Mouse (Mus musculus) intestine, embryonic 15.5 days (tissue): ENCODE results near the gene Nav2. TPM values are rescaled to one million over a fixed set of nuclear protein-coding genes. Genes with fewer than 3 reads are reported as not detected.

Experiments used
- ATAC-seq: fragments of 200-750 bp; cut with Nextera tagmentation; 2 replicates; pipeline ENCODE4 v1.8.0; 2017; ENCODE audit warnings: moderate TSS enrichment, moderate library complexity
- H3K27ac ChIP-seq: fragments of 300-500 bp; sonication (generic); 2 replicates; pipeline ENCODE4 v1.5.1; 2015; ENCODE audit warnings: mild to moderate bottlenecking, inconsistent platforms
- H3K27me3 ChIP-seq: fragments of 300-500 bp; sonication (generic); replicated peaks from 2 replicates; pipeline ENCODE4 v1.6.1; 2015; ENCODE audit warnings: inconsistent platforms
- H3K36me3 ChIP-seq: fragments of 300-500 bp; sonication (generic); 2 replicates; pipeline ENCODE4 v1.6.1; 2015; ENCODE audit warnings: inconsistent platforms
- H3K4me1 ChIP-seq: fragments of 300-500 bp; sonication (generic); replicated peaks from 2 replicates; pipeline ENCODE4 v1.6.1; 2015; ENCODE audit warnings: inconsistent platforms
- H3K4me2 ChIP-seq: fragments of 300-500 bp; sonication (generic); replicated peaks from 2 replicates; pipeline ENCODE4 v1.6.1; 2015; ENCODE audit warnings: mild to moderate bottlenecking, inconsistent platforms
- H3K4me3 ChIP-seq: fragments of 300-500 bp; sonication (generic); replicated peaks from 2 replicates; pipeline ENCODE4 v1.5.1; 2015; ENCODE audit warnings: inconsistent platforms
- H3K9ac ChIP-seq: fragments of 300-500 bp; sonication (generic); 2 replicates; pipeline ENCODE4 v1.6.1; 2015; ENCODE audit warnings: inconsistent platforms
- H3K9me3 ChIP-seq: fragments of 300-500 bp; sonication (generic); 2 replicates; pipeline ENCODE4 v1.6.1; 2016; ENCODE audit warnings: inconsistent platforms
- WGBS: fragments of 180-500 bp; shearing (Covaris S2); methylation state at CpG from one replicate; pipeline ENCODE4 v1.1.7; 2015; 5-methylcytosine and 5-hydroxymethylcytosine counted together
- polyA plus RNA-seq: library from polyadenylated mRNA; unstranded; fragments of >200 nt; fragmentation: Nextera tagmentation; extraction: Ambion mirVana; gene quantifications from 2 replicates; pipeline ENCODE4 v1.2.1, GENCODE M21; 2015

Nav2 gene
- polyA plus RNA-seq, 1 experiment from 2014 or later, result 17.7 TPM

DNA sequence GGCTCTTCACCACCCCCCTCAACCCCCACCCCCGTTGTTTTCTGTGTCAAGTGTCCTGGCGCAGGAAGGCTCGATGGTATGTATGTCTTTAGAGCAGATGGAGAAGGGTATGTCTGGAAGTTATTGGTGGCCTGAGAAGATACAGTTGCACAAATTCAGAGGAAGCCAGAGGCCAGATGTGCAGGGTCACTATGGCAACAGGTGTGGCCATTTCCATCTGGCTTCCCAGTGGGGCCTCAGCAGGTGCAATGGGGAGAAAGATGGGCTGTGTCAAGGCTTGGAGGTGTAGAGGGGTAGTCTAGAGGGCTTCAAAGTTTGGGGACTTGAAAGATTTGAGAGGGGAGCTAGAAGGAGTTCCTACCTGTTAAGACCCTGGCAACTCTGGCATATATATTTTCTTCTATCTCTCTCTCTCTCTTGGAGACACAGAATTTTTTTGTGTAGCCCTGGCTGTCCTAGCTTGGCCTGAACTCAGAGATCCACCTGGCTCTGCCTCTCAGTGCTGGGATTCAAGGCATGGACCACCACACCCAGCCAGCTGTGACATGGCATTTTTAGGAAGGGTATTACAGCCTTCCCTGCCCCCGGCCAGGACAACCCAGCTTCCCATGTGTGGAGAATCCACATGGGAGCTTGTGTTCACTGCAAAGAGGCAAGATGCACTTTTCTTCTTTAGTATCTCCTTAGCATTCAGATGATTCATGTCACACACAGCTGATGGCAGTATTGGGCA is 435.4 kb downstream of the Nav2 start:
- Histone ChIP-seq H3K4me2 (no peak overlapping the region), H3K9me3 (no peaks in the 10 kb centered on the region), H3K4me3 (no peak overlapping the region), H3K27ac (no peak overlapping the region), H3K36me3 (no peaks in the 10 kb centered on the region), H3K27me3 (no peaks in the 10 kb centered on the region), H3K9ac (no peak overlapping the region), H3K4me1 (peaks cover 18% of the 10 kb centered on the region)
- 57% methylated on average over 4 of the region's 4 CpGs for WGBS
- ATAC-seq, result no peak

DNA sequence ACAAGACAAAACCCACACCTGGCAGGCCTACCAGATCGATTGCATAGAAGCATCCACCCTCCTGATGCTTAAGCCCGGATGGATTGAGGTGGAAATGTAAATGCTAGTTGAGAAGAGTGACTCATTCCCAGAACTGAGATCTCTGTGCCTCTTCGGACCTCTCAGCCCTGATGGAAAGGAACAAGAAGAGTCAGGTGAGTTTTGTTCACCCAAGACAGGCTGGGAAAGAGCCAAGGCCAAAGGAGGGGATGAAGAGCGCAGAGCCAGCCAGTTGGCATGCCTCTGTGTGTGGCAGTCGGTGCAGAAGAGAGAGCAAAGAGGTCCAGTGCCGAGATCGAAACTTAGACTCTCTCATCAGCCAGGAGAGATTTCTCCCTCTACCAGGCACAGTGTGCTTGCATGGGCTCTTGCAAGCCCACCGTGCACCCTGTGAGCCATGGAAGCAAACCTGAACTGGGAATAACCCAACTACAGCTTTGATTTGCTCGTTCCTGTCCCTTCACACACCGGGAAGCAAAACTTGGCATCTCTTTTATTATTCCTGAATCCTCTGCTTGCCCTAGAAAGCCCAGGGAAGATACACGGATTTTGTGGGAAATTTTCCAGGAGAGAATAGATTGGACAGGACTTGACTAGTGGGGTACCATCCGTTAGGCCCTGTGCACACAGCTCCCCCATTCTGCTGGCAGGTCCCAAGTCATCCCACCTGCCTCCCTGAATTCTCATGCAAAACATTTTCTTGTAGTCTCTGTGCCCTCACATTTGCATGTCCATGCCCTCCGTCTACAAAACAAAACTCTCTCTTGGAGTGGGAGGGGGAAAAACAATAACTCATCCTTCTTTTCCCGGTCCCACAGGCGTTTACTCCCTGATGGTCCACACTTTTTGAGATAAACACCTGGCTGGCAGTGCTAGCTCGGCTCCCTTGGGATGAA is 439.1 kb downstream of the Nav2 start:
- no peak overlapping the region for H3K9ac ChIP-seq
- no peaks in the 10 kb centered on the region for H3K36me3 ChIP-seq
- no peak for ATAC-seq
- WGBS, result 56% methylated on average over 16 of the region's 16 CpGs
- H3K27ac ChIP-seq, result no peak overlapping the region
- no peaks in the 10 kb centered on the region for H3K9me3 ChIP-seq
- H3K27me3 ChIP-seq, result no peaks in the 10 kb centered on the region
- H3K4me3 ChIP-seq, result no peak overlapping the region
- H3K4me1 ChIP-seq, result peaks cover 12% of the 10 kb centered on the region
- no peak overlapping the region for H3K4me2 ChIP-seq

DNA sequence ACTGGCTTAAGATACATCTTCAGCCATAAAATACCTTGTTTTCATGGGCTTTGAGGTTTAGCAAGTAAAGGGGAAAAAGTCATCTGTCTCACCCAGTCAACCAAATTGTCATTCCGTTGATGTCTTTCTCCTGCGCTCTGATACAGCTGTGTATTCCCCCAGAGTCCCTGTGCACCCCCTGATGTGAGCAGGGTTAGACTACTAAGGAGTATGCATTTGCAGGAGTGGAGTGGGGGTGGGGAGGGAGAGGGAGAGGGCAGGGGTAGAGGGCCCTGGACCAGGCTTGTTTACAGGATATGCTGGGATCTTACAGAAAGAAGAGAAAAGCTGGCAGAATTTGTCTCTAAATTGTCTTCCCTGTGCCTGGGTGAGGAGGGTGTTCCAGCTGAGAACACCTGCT is 440.1 kb downstream of the Nav2 start:
- 41% methylated on average over 2 of the region's 2 CpGs for WGBS

GRCm38 (mm10) chr7:49350321-49351007 is 441.9 kb downstream of the Nav2 start:
- no peak overlapping the region for H3K4me2 ChIP-seq
- no peaks in the 10 kb centered on the region for H3K36me3 ChIP-seq
- H3K27me3 ChIP-seq, result no peaks in the 10 kb centered on the region
- no peaks in the 10 kb centered on the region for H3K4me1 ChIP-seq
- no peak overlapping the region for H3K4me3 ChIP-seq
- no peak overlapping the region for H3K9ac ChIP-seq
- H3K9me3 ChIP-seq, result no peaks in the 10 kb centered on the region
- 75% methylated on average over 8 of the region's 8 CpGs for WGBS
- ATAC-seq, result no peak
- no peak overlapping the region for H3K27ac ChIP-seq

More for the DNA sequence above, 440.1 kb downstream of the Nav2 start:
- Histone ChIP-seq H3K27ac (no peak overlapping the region), H3K4me1 (0 out of 2 replicates have a peak, but pooled peaks cover 3% of the 10 kb centered on the region), H3K9ac (no peak overlapping the region), H3K36me3 (no peaks in the 10 kb centered on the region), H3K4me3 (no peak overlapping the region), H3K9me3 (no peaks in the 10 kb centered on the region), H3K27me3 (no peaks in the 10 kb centered on the region), H3K4me2 (no peak overlapping the region)
- no peak for ATAC-seq

- Histone ChIP-seq H3K9me3 (no peaks in the 10 kb centered on the region), H3K4me2 (no peak overlapping the region), H3K4me3 (no peak overlapping the region), H3K27me3 (no peaks in the 10 kb centered on the region), H3K9ac (no peak overlapping the region), H3K36me3 (no peaks in the 10 kb centered on the region), H3K27ac (no peak overlapping the region), H3K4me1 (no peaks in the 10 kb centered on the region)
- 61% methylated on average over 11 of the region's 11 CpGs for WGBS
- peak; percentile 37; the same call in 1 of the 2 replicates for ATAC-seq
Observed at GRCm38 (mm10) chr7:49351596-49352258, 443.2 kb downstream of the Nav2 start.

DNA sequence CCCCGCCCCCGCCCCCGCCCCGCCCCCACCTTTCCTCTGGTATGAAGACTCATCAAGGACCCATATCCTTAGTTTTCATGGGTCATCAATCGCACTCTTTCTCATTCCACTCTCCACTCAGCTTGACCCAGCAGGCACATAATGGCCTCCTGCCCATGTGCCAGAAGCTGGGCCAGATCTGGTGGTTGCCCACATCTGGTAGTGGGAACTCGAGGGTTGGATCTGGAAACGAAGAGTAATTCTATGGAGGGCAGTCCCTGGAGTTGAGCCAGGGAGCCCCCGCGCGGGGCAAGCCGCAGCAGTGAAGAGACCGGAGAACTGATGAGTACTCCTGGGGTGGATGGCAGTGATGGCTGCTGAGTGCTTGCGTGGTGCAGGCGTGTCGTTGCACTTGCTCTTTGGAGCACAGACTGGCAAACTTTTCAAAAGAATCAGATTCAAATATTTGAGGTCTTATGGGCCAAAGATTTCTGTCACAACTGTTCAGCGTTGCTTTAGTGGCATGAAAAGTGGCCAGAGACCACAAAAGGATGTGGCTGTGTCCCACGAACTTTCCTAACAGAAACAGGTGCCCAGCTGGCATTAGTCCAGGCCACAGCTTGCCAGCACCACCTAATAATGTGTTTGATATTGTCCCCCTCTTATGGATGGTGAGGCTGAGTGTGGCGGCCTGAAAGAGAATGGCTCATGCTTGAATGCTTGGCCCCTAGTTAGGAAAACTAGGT is 449.1 kb downstream of the Nav2 start:
- no peak for ATAC-seq
- Histone ChIP-seq H3K4me3 (no peak overlapping the region), H3K4me1 (no peaks in the 10 kb centered on the region), H3K9ac (no peak overlapping the region), H3K9me3 (no peaks in the 10 kb centered on the region), H3K4me2 (no peak overlapping the region), H3K27me3 (no peaks in the 10 kb centered on the region), H3K27ac (no peak overlapping the region), H3K36me3 (no peaks in the 10 kb centered on the region)
- WGBS, result 89% methylated on average over 18 of the region's 18 CpGs

- WGBS, result 85% methylated on average over 3 of the region's 3 CpGs
- no peak overlapping the region for H3K9ac ChIP-seq
- no peak overlapping the region for H3K27ac ChIP-seq
- H3K4me1 ChIP-seq, result no peaks in the 10 kb centered on the region
- H3K36me3 ChIP-seq, result no peaks in the 10 kb centered on the region
- no peak overlapping the region for H3K4me2 ChIP-seq
- no peak overlapping the region for H3K4me3 ChIP-seq
- no peaks in the 10 kb centered on the region for H3K9me3 ChIP-seq
- ATAC-seq, result no peak
- no peaks in the 10 kb centered on the region for H3K27me3 ChIP-seq
Observed at GRCm38 (mm10) chr7:49359120-49359519, 450.6 kb downstream of the Nav2 start.

DNA sequence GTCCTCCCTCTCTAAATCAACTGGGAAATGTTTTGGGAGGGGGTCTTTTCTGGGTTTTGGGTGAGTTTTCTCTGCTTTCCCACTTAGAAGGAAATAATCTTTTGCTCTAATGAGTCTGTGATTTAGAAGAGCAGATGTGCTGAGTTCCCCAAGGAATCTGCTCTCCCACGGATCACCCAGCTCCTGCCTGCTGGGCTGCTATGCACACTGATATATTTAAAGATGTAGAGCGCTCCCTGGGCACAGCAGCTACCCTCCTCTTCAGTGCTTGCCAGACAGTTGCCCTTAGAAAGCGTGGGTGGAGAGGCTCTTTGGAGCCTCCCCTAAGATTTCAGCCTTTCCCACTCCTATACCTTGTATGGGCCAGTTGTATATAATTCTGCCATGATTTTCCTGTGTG is 452.1 kb downstream of the Nav2 start:
- WGBS, result 64% methylated on average over 3 of the region's 3 CpGs
- ATAC-seq, result no peak
- H3K4me2 ChIP-seq, result no peak overlapping the region

DNA sequence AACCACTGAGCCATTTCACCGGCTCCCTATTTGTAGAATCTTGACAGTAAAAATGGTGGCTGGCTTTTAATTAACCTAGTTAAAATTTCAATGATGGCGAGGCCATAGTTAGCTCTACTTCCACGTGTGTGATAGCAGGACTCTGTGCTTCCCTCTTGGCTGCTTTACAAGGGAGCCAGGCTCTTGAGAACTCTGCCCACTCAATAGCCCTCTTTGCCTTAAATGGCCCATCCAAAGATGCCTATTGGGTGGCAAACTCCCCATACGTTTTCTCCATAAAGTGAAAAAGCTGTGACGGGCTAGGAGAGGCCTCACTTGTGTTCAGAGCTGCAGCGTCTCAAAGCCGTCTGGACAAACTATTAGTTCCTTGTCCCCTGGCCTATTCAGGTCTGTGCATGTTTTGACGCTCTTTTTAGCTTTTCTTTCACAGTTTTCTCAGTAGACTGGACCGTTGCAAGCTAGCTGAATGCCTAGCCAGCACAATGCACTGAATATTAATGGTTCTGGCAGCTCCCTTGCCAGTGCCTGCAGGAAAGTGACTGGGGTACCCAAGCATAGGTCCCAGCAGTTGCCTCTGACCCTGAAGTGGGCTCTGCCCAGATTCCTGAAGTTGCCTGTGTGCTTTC is 453.1 kb downstream of the Nav2 start:
- no peaks in the 10 kb centered on the region for H3K9me3 ChIP-seq
- 86% methylated on average over 9 of the region's 9 CpGs for WGBS
- H3K36me3 ChIP-seq, result no peaks in the 10 kb centered on the region
- H3K4me1 ChIP-seq, result no peaks in the 10 kb centered on the region
- ATAC-seq, result no peak
- H3K4me2 ChIP-seq, result no peak overlapping the region
- no peak overlapping the region for H3K27ac ChIP-seq
- no peak overlapping the region for H3K9ac ChIP-seq
- H3K27me3 ChIP-seq, result no peaks in the 10 kb centered on the region
- H3K4me3 ChIP-seq, result no peak overlapping the region

More for the DNA sequence above, 452.1 kb downstream of the Nav2 start:
- H3K9me3 ChIP-seq, result no peaks in the 10 kb centered on the region
- H3K27ac ChIP-seq, result no peak overlapping the region
- no peaks in the 10 kb centered on the region for H3K36me3 ChIP-seq
- no peak overlapping the region for H3K4me3 ChIP-seq
- no peaks in the 10 kb centered on the region for H3K4me1 ChIP-seq
- H3K9ac ChIP-seq, result no peak overlapping the region
- no peaks in the 10 kb centered on the region for H3K27me3 ChIP-seq

GRCm38 (mm10) chr7:49364486-49365162 is 456.1 kb downstream of the Nav2 start:
- Histone ChIP-seq H3K36me3 (no peaks in the 10 kb centered on the region), H3K27me3 (no peaks in the 10 kb centered on the region), H3K27ac (no peak overlapping the region), H3K4me2 (no peak overlapping the region), H3K9ac (no peak overlapping the region), H3K4me3 (no peak overlapping the region), H3K4me1 (no peaks in the 10 kb centered on the region), H3K9me3 (no peaks in the 10 kb centered on the region)
- no peak for ATAC-seq
- WGBS, result 90% methylated on average over 13 of the region's 13 CpGs

- no peaks in the 10 kb centered on the region for H3K4me1 ChIP-seq
- H3K4me3 ChIP-seq, result no peak overlapping the region
- H3K9ac ChIP-seq, result no peak overlapping the region
- H3K9me3 ChIP-seq, result no peaks in the 10 kb centered on the region
- H3K36me3 ChIP-seq, result no peaks in the 10 kb centered on the region
- no peak overlapping the region for H3K27ac ChIP-seq
- H3K27me3 ChIP-seq, result no peaks in the 10 kb centered on the region
- no peak for ATAC-seq
- H3K4me2 ChIP-seq, result no peak overlapping the region
- 54% methylated on average over 5 of the region's 5 CpGs for whole genome bisulfite sequencing
Observed at GRCm38 (mm10) chr7:49368590-49368989, 460.1 kb downstream of the Nav2 start.
